9 mouse cellular contexts compared by ENCODE assay signal in genomic region chr4:152832757-152833363, GRCm38 (mm10).
DNase-seq lines count a peak whose midpoint lies in the region; ATAC-seq lines count a peak whose summit lies in the region.
"Had no signal": no experiment of that assay in that cellular context is flagged by ENCODE, and none has a peak within 500 bp of the region (broad histone marks: within the 10 kb centered on the region; RNA-seq: fewer than 3 reads in every experiment).

No protein-coding gene starts in this region.

- H3K4me2 ChIP-seq in forebrain, embryonic 13.5 days: peak overlapping the region; percentile 44
- H3K4me2 ChIP-seq in neural tube, embryonic 15.5 days: no peak overlapping the region

- DNase-seq in left cerebral cortex, adult 18-20 months (ENCODE audit: low spot score in 2 of 2): peak; percentile 51 to 61
- no peak for DNase-seq in left cerebral cortex, adult 8-10 months (ENCODE audit: low spot score in 2 of 2)
- DNase-seq in layer of hippocampus, postnatal 14 days (ENCODE audit: low spot score in 2 of 2): peak; percentile 39 to 53
- no peak for DNase-seq in thymus, postnatal 36 days
- DNase-seq in adrenal gland, postnatal 10 days: no peak
- DNase-seq: gastrocnemius, postnatal 10 days had no signal

- H3K36me3 ChIP-seq in forebrain, embryonic 13.5 days (ENCODE audit: poor library complexity, severe bottlenecking): no peaks in the 10 kb centered on the region
- H3K36me3 ChIP-seq in neural tube, embryonic 15.5 days: no peaks in the 10 kb centered on the region

- H3K27me3 ChIP-seq in forebrain, embryonic 13.5 days: peaks cover 21% of the 10 kb centered on the region
- no peaks in the 10 kb centered on the region for H3K27me3 ChIP-seq in neural tube, embryonic 15.5 days (replicated peaks)

- H3K4me1 ChIP-seq in forebrain, embryonic 13.5 days: peaks cover 42% of the 10 kb centered on the region
- peaks cover 37% of the 10 kb centered on the region for H3K4me1 ChIP-seq in neural tube, embryonic 15.5 days

- H3K9ac ChIP-seq in forebrain, embryonic 13.5 days: peak overlapping the region; percentile 43; the same call in 1 of the 2 replicates
- no peak overlapping the region for H3K9ac ChIP-seq in neural tube, embryonic 15.5 days (replicated peaks)

- 27% methylated on average over 10 of the region's 10 CpGs for WGBS in forebrain, embryonic 13.5 days
- 48% methylated on average over 10 of the region's 10 CpGs for WGBS in neural tube, embryonic 15.5 days

- H3K4me3 ChIP-seq in forebrain, embryonic 13.5 days: no peak overlapping the region
- H3K4me3 ChIP-seq in neural tube, embryonic 15.5 days (replicated peaks): no peak overlapping the region

- H3K27ac ChIP-seq in forebrain, embryonic 13.5 days: peak overlapping the region; percentile 88
- H3K27ac ChIP-seq in neural tube, embryonic 15.5 days (replicated peaks): peak overlapping the region; percentile 61

- ATAC-seq in forebrain, embryonic 13.5 days: peak; percentile 73
- ATAC-seq in neural tube, embryonic 15.5 days (ENCODE audit: low FRiP score): no peak
- no peak for ATAC-seq in inflammation-experienced regulatory T-cells, adult 6 months

- peaks cover 15% of the 10 kb centered on the region for H3K9me3 ChIP-seq in forebrain, embryonic 13.5 days (replicated peaks)
- no peaks in the 10 kb centered on the region for H3K9me3 ChIP-seq in neural tube, embryonic 15.5 days (replicated peaks)

Comparison
In these comparisons a context has a peak if more than half of its experiments do, and no peak if none do; other contexts are left out.
1. DNase-seq: peak in left cerebral cortex, adult 18-20 months (2 of 2) and layer of hippocampus, postnatal 14 days (2 of 2); none in left cerebral cortex, adult 8-10 months (0 of 2), thymus, postnatal 36 days (0 of 2) and adrenal gland, postnatal 10 days (single experiment).